Mouse (Mus musculus): Measurements from ENCODE around the gene Pmis2.

DNA sequence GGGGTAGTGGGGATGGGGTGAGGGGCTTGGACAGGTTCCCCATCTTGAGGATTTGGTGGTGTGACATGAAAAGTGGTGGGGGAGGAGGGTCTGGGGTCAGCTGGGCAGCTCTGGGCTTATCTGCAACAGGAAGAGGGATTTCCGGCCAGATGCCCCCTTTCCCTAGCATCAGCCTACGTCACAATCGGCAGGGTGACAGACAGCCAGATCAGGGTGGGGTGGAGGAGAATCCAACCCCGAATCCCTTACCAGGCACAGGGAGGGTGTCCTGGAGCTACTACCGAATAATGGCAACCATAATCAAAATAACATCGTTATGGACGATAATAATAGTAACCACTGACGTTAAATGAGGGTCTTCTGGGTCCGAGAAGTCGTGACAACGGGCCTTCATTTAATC, 35.0 kb downstream of the Pmis2 start:
- TF ChIP-seq CTCF (IDR thresholded peaks at IDR 0.05; ENCODE audit: low read depth) (no peak), EP300 (IDR thresholded peaks at IDR 0.05; ENCODE audit: low read depth) (no peak)

All from heart, postnatal 0 days (tissue).